Mouse (Mus musculus): ENCODE measurements around the gene Lmntd1.

- TF ChIP-seq CTCF (IDR thresholded peaks at IDR 0.05; ENCODE audit: borderline replicate concordance, control insufficient read depth, extremely low read depth, insufficient read depth, low read length, poor library complexity) (no peak), POLR2A (IDR thresholded peaks at IDR 0.05; ENCODE audit: control insufficient read depth, extremely low read depth, insufficient read depth, low read length, poor library complexity) (no peak)
Measured at GRCm38 (mm10) chr6:145423484-145423883, 190.6 kb downstream of the Lmntd1 start.
